Comparison of ENCODE assay signal across 30 mouse cellular contexts in the genomic region with DNA sequence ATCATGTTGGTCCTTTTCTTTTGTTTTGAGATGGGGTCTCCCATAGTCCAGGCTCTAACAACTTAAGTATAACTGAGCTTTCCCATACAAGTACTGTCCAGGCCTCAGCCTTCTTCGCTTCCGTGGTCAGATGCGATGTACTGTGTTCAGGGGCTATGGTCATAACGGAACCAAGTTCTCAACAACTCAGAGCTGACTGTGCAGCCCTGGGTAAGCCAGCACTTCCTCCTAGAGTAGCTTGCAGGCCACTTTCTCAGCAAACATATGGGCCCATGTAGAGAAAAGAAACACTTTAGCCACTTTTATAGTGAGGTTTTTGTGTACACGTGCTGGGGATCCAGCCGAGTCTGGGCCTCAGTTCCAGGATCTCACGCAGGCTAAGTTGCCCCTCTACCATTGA. TPM values are rescaled to one million over a fixed set of nuclear protein-coding genes. Genes with fewer than 3 reads are reported as not detected.
DNase-seq lines count a peak whose midpoint lies in the region; ATAC-seq and TF ChIP-seq lines count a peak whose summit lies in the region.
"Had no signal": no experiment of that assay in that cellular context is flagged by ENCODE, and none has a peak within 500 bp of the region (broad histone marks: within the 10 kb centered on the region; RNA-seq: fewer than 3 reads in every experiment).

No protein-coding gene starts in this region.

- no peak overlapping the region for H3K9ac ChIP-seq in liver, embryonic 16.5 days (ENCODE audit: low read depth, low read length)
- H3K9ac ChIP-seq: embryonic facial prominence, embryonic 13.5 days; heart, embryonic 15.5 days; hindbrain, embryonic 14.5 days; limb, embryonic 15.5 days; neural tube, embryonic 12.5 days had no signal

- no peak for TF ChIP-seq CTCF in bone marrow, adult 2 months (IDR thresholded peaks at IDR 0.05; ENCODE audit: control insufficient read depth, insufficient read depth, low read length)
- TF ChIP-seq CTCF in cerebellum, adult 2 months (IDR thresholded peaks at IDR 0.05; ENCODE audit: borderline replicate concordance, insufficient read depth, low read depth, low read length), result no peak

- H3K27me3 ChIP-seq in liver, embryonic 16.5 days (ENCODE audit: control insufficient read depth, insufficient read depth, low read depth, low read length), result no peaks in the 10 kb centered on the region
- H3K27me3 ChIP-seq in cerebellum, adult 2 months (ENCODE audit: control insufficient read depth, insufficient read depth, low read length), result no peaks in the 10 kb centered on the region
- H3K27me3 ChIP-seq: embryonic facial prominence, embryonic 13.5 days; heart, embryonic 15.5 days; neural tube, embryonic 12.5 days had no signal

- no peaks in the 10 kb centered on the region for H3K9me3 ChIP-seq in liver, embryonic 16.5 days (replicated peaks; ENCODE audit: control insufficient read depth, low read length)
- H3K9me3 ChIP-seq: embryonic facial prominence, embryonic 13.5 days; forebrain, embryonic 10.5 days; heart, embryonic 10.5 days; heart, embryonic 15.5 days; limb, embryonic 10.5 days; limb, embryonic 15.5 days; neural tube, embryonic 12.5 days had no signal

- no peaks in the 10 kb centered on the region for H3K36me3 ChIP-seq in liver, embryonic 16.5 days (ENCODE audit: control insufficient read depth, insufficient read depth)
- H3K36me3 ChIP-seq: embryonic facial prominence, embryonic 13.5 days; forebrain, embryonic 10.5 days; heart, embryonic 10.5 days; heart, embryonic 15.5 days; limb, embryonic 10.5 days; limb, embryonic 15.5 days; neural tube, embryonic 12.5 days had no signal

- no peak overlapping the region for H3K4me2 ChIP-seq in liver, embryonic 16.5 days (ENCODE audit: low read depth, low read length)
- H3K4me2 ChIP-seq: embryonic facial prominence, embryonic 13.5 days; heart, embryonic 15.5 days; hindbrain, embryonic 14.5 days; limb, embryonic 15.5 days; midbrain, embryonic 11.5 days; neural tube, embryonic 12.5 days had no signal

- WGBS in liver, embryonic 16.5 days (ENCODE audit: insufficient replicate concordance), result 57% methylated on average over 7 of the region's 7 CpGs
- WGBS in bone marrow, adult 2 months, result 33% methylated on average over 7 of the region's 7 CpGs
- 92% methylated on average over 7 of the region's 7 CpGs for WGBS in cerebellum, adult 2 months

- DNase-seq in liver, result no peak
- no peak for DNase-seq in cerebellum, adult 2 months
- DNase-seq in testis, postnatal 10 days (ENCODE audit: low spot score), result no peak
- no peak for DNase-seq in kidney, adult 18-20 months
- DNase-seq: adrenal gland, postnatal 25 days; cerebellum, adult 11 months; cerebellum, adult 9-11 months; gastrocnemius, postnatal 10 days; kidney, adult 11 months; kidney, postnatal 36 days; layer of hippocampus, postnatal 36 days; lung, adult 2 months; lung, postnatal 10 days; right cerebral cortex, adult 18-20 months; right cerebral cortex, postnatal 4 days had no signal

- ATAC-seq in liver, embryonic 16.5 days (ENCODE audit: low read depth), result no peak
- ATAC-seq in megakaryocyte, adult 5-6 weeks (ENCODE audit: poor library complexity, severe bottlenecking), result peak; percentile 47; the same call in 1 of the 2 replicates

- H3K4me3 ChIP-seq in liver, embryonic 16.5 days (ENCODE audit: low read depth, low read length), result no peak overlapping the region
- no peak overlapping the region for H3K4me3 ChIP-seq in bone marrow, adult 2 months (replicated peaks; ENCODE audit: control insufficient read depth, low read depth, low read length)
- no peak overlapping the region for H3K4me3 ChIP-seq in brown adipose tissue, adult 24 weeks (ENCODE audit: insufficient read depth, low read depth, low read length)
- no peak overlapping the region for H3K4me3 ChIP-seq in cerebellum, adult 2 months (replicated peaks; ENCODE audit: insufficient read depth, low read depth, low read length)
- H3K4me3 ChIP-seq: embryonic facial prominence, embryonic 13.5 days; forebrain, embryonic 10.5 days; heart, embryonic 10.5 days; heart, embryonic 15.5 days; layer of hippocampus, adult 2 months; limb, embryonic 10.5 days; limb, embryonic 15.5 days; myocyte; neural tube, embryonic 12.5 days had no signal

- no peaks in the 10 kb centered on the region for H3K4me1 ChIP-seq in liver, embryonic 16.5 days (ENCODE audit: control insufficient read depth, low read depth, low read length)
- H3K4me1 ChIP-seq in bone marrow, adult 2 months (ENCODE audit: control insufficient read depth, insufficient read depth, low read length), result peaks cover 16% of the 10 kb centered on the region
- no peaks in the 10 kb centered on the region; the same call in 1 of the 2 replicates for H3K4me1 ChIP-seq in brown adipose tissue, adult 24 weeks (ENCODE audit: control insufficient read depth, insufficient read depth, insufficient read length, low read length)
- no peaks in the 10 kb centered on the region for H3K4me1 ChIP-seq in cerebellum, adult 2 months (ENCODE audit: control insufficient read depth, insufficient read depth, low read length)
- H3K4me1 ChIP-seq: embryonic facial prominence, embryonic 13.5 days; forebrain, embryonic 10.5 days; heart, embryonic 10.5 days; heart, embryonic 15.5 days; limb, embryonic 10.5 days; limb, embryonic 15.5 days; neural tube, embryonic 12.5 days had no signal

- H3K27ac ChIP-seq in liver, embryonic 16.5 days (ENCODE audit: low read length), result 0 out of 2 replicates have a peak overlapping the region, but pooled peaks have one; percentile 1
- H3K27ac ChIP-seq in bone marrow, adult 2 months (ENCODE audit: control insufficient read depth, insufficient read depth, low read depth, low read length, poor library complexity), result peak overlapping the region; percentile 56; the same call in 1 of the 2 replicates
- peak overlapping the region; percentile 35; the same call in 1 of the 2 replicates for H3K27ac ChIP-seq in brown adipose tissue, adult 24 weeks (replicated peaks; ENCODE audit: low read depth, low read length)
- H3K27ac ChIP-seq in cerebellum, adult 2 months (ENCODE audit: insufficient read depth, low read length), result no peak overlapping the region
- H3K27ac ChIP-seq: embryonic facial prominence, embryonic 13.5 days; forebrain, embryonic 10.5 days; heart, embryonic 10.5 days; heart, embryonic 15.5 days; hindbrain, embryonic 14.5 days; layer of hippocampus, adult 2 months; limb, embryonic 10.5 days; limb, embryonic 15.5 days; neural tube, embryonic 12.5 days had no signal

- no peak for TF ChIP-seq POLR2A in bone marrow, adult 2 months (IDR thresholded peaks at IDR 0.05; ENCODE audit: borderline replicate concordance, control insufficient read depth, low read depth, low read length)
- TF ChIP-seq POLR2A in cerebellum, adult 2 months (IDR thresholded peaks at IDR 0.05; ENCODE audit: borderline replicate concordance, insufficient read depth, low read length), result no peak

RNA-seq across cellular contexts. Expression of a gene that starts 14.4 kb away (rescaled TPM):
- 10.1 and 11.7 TPM in 2 replicates for polyA plus RNA-seq in liver, embryonic 16.5 days (2015; fragmentation: Nextera tagmentation; extraction: Ambion mirVana)
- polyA plus RNA-seq in bone marrow, adult 2 months (2011; ENCODE audit: insufficient read depth, insufficient read length, low replicate concordance, missing spikeins), result 20.0 and 54.3 TPM in 2 replicates
- polyA plus RNA-seq in brown adipose tissue, adult 24 weeks (2012; ENCODE audit: insufficient read depth, insufficient read length, missing spikeins), result 1.1 and 1.7 TPM in 2 replicates
- total RNA-seq in megakaryocyte, adult 5-6 weeks (2015), result 207 and 212 TPM in 2 replicates
- 279 and 282 TPM in 2 replicates for total RNA-seq in megakaryocyte, adult 5-6 weeks (2017)
- polyA plus RNA-seq in cerebellum, adult 2 months (2012; rRNA removed), result 1.2 and 1.4 TPM in 2 replicates

RNA-seq across cellular contexts. Expression of a gene that starts 38.4 kb away (rescaled TPM):
- polyA plus RNA-seq in liver, embryonic 16.5 days (2015; fragmentation: Nextera tagmentation; extraction: Ambion mirVana), result 30.9 and 36.2 TPM in 2 replicates
- polyA plus RNA-seq in bone marrow, adult 2 months (2011; ENCODE audit: insufficient read depth, insufficient read length, low replicate concordance, missing spikeins), result 12.6 and 18.3 TPM in 2 replicates
- 28.8 and 36.9 TPM in 2 replicates for polyA plus RNA-seq in brown adipose tissue, adult 24 weeks (2012; ENCODE audit: insufficient read depth, insufficient read length, missing spikeins)
- 50.1 and 56.9 TPM in 2 replicates for total RNA-seq in megakaryocyte, adult 5-6 weeks (2015)
- 78.7 and 85.5 TPM in 2 replicates for total RNA-seq in megakaryocyte, adult 5-6 weeks (2017)
- polyA plus RNA-seq in cerebellum, adult 2 months (2012; rRNA removed), result 78.6 and 82.5 TPM in 2 replicates

RNA-seq across cellular contexts. Expression of a gene that starts 56.9 kb away (rescaled TPM):
- 0.37 and 0.52 TPM in 2 replicates for polyA plus RNA-seq in liver, embryonic 16.5 days (2015; fragmentation: Nextera tagmentation; extraction: Ambion mirVana)
- 4.8 and 8.3 TPM in 2 replicates for polyA plus RNA-seq in bone marrow, adult 2 months (2011; ENCODE audit: insufficient read depth, insufficient read length, low replicate concordance, missing spikeins)
- 4.0 and 4.5 TPM in 2 replicates for polyA plus RNA-seq in brown adipose tissue, adult 24 weeks (2012; ENCODE audit: insufficient read depth, insufficient read length, missing spikeins)
- 0.59 TPM in 1 of 2 replicates, not detected in the other for total RNA-seq in megakaryocyte, adult 5-6 weeks (2015)
- 0.22 TPM in 1 of 2 replicates, not detected in the other for total RNA-seq in megakaryocyte, adult 5-6 weeks (2017)
- 9.0 and 11.4 TPM in 2 replicates for polyA plus RNA-seq in cerebellum, adult 2 months (2012; rRNA removed)
- polyA plus RNA-seq: myocyte had no signal
